Mouse (Mus musculus): ENCODE data around the gene Cntrob. TPM values are rescaled to one million over a fixed set of nuclear protein-coding genes. Genes with fewer than 3 reads are reported as not detected.

Cntrob gene
- total RNA-seq (2015; ENCODE audit: low replicate concordance) (2.9 and 7.3 TPM in 2 replicates), total RNA-seq (2017; ENCODE audit: low replicate concordance) (16.9 and 24.4 TPM in 2 replicates)

- ATAC-seq (replicated peaks; ENCODE audit: low FRiP score, poor library complexity, severe bottlenecking) = peak; percentile 87
These were observed at the start of gene Cntrob, which contains the start of gene Trappc1 for GRCm38 (mm10) chr11:69323667-69324111. Gene Cntrob (minus strand): TSS chr11:69323775. Gene Trappc1 (plus strand): TSS chr11:69323980.

GRCm38 (mm10) chr11:69372780-69373170, 49.2 kb upstream of the Cntrob start:
- peak; percentile 35 for ATAC-seq (replicated peaks; ENCODE audit: low FRiP score, poor library complexity, severe bottlenecking)

DNA sequence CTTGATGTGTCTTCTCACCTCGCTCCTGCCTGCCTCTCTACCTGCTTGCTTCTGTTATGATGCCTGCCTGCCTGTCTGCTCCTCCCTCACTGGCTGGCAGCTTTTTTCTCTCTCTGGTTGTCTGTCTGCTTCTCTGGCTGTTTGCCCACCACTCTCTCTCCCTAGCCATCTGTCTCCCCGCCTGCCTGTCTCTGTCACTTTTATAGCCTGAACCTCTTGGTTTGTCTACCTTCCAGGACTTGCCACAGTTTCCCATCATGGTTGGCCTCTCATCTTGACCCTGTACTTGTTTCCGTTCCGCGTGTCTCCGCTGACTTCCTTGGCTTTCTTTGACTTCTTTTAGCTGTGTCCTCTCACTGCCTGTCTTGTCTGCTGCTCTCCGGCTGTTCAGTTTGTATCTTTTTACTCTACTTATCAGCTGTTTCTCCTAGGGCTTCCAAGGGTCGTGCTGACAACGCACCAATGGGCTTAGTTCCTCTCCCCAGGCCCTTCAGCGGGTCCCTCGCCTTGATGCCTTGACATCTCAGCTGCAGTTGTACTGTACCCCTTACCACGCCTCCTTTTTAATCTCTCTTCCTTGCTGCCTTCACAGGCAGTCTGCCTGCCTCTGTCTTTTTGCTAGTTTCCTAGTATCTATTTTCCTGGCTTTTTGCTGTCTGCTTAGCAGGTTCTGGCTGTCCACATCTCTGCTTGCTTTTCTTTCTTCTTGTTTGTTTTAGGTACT, 48.6 kb upstream of the Cntrob start:
- peak; percentile 48 for ATAC-seq (replicated peaks; ENCODE audit: low FRiP score, poor library complexity, severe bottlenecking)

- ATAC-seq (replicated peaks; ENCODE audit: low FRiP score, poor library complexity, severe bottlenecking) = no peak
These were observed 48.0 kb upstream of the Cntrob start for GRCm38 (mm10) chr11:69371601-69372000.

GRCm38 (mm10) chr11:69370817-69371215, 47.2 kb upstream of the Cntrob start:
- no peak for ATAC-seq (replicated peaks; ENCODE audit: low FRiP score, poor library complexity, severe bottlenecking)

DNA sequence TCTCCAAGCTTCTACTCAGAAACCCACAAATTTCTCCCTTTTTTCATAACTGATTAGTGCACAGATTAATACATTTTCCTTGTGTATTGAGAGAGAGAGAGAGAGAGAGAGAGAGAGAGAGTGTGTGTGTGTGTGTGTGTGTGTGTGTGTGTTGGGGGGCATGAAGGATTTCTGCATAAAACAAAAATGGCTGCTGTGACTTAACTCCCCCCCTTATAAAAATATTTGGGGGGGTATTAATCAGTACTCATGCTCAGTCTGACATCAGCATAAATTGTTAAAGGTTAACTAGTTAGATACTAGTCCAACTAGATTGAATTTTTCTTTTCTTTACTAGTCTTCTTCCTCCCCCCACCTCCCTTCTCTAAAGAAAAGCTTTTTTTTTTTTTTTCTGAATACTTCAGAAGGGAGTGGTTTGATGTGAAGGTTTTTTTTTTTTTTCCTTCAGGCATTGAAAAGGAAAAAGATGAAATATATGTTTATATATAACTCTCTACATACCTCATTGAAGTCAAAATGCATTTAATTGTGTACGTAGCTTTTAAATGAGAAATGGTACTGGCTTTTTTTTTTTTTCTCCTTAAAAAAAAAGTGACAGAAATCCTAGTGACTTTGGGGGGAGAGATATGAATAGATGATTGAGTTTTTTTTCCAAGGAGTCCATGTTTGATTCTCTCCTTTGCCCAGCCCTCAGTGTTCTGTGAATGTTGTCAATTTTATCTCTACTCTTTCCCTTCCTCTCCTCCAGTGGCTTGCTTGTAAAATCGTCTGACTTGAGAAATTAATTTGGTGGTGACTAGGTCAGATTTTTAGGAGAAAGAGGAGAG, 46.6 kb upstream of the Cntrob start:
- no peak for ATAC-seq (replicated peaks; ENCODE audit: low FRiP score, poor library complexity, severe bottlenecking)

- ATAC-seq (replicated peaks; ENCODE audit: low FRiP score, poor library complexity, severe bottlenecking) = no peak
These were observed 45.8 kb upstream of the Cntrob start, which contains the start of gene Chd3 for GRCm38 (mm10) chr11:69369215-69369989. Gene Chd3 (minus strand): TSS chr11:69369406.

DNA sequence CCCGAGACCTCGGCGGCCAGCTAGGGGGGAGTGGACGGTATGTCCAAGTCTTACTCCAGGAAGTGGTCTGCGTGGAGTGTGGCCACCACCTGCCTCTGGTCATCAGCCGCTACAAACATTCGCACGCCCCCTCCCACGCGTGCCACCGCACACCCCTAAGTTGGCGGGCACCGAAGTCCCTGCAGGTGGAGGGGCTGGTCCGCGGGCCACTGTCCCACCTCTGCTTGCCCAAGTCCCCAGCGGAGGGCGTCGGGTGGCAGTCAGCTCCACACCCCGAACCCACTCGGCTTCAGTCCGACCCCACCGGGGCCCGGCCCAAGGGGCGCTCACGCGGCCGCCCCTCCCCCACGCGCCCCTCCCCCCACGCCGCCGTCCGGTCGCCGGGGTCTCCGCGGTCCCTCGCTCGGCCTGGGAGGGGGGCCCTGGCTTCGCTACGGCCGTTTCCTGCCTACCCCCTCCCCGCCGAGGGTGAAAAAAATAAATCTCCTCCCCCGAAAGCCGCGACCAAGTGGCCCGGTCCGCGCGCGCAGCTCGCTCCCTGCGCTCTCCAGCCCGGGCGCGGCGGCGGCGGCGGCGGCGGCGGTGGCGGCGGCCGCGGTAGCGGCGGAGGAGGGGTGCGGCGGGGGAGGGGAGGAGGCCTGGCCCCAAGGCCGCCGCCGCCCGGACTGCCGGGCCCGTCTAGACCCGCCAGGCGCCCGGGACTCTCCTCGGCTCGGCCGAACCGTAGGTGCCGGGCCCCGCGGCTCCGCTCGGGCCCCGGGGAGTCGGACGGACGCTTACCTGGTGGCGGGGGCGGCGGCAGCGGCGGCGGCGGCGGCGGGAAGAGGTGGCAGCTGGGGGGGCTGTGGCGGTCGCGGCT, 45.0 kb upstream of the Cntrob start:
- ATAC-seq (replicated peaks; ENCODE audit: low FRiP score, poor library complexity, severe bottlenecking) = no peak

- ATAC-seq (replicated peaks; ENCODE audit: low FRiP score, poor library complexity, severe bottlenecking) = no peak
These were observed 44.2 kb upstream of the Cntrob start for GRCm38 (mm10) chr11:69367616-69368355.

- ATAC-seq (replicated peaks; ENCODE audit: low FRiP score, poor library complexity, severe bottlenecking) = no peak
These were observed 43.5 kb upstream of the Cntrob start for GRCm38 (mm10) chr11:69366855-69367615.

DNA sequence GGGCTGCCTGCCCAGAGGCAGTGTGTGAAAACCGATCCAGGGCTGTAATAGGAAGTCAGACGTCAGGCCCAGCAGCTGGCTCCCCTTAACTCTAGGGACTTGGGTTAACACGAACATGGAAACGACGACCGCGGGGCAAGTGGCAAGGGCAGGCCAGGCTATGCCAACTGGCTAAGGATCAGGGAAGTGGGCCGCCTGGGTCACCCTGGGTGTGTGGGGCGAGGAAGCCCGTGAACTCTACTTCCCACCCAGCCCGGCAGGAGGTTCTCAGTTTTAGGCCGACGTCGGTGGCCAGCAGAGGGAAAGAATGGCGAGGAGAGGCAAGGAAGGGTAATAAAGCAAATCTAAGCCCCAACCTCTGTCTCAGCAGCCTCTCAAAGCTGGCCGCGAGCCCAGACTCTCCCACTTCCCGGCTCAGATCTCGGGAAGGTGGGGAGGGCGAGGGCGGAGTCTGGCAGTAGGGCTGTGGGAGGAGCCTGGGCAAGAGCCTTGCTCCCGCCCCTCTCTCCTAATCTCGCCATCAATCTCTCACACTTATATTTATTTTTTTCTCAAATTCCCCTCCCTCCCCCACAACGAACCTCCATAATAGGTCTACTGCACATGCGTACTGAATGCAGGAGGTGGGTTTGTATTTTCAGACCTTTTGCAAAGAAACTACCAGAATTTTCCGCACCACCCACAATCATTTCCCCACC, 42.7 kb upstream of the Cntrob start:
- ATAC-seq (replicated peaks; ENCODE audit: low FRiP score, poor library complexity, severe bottlenecking) = peak; percentile 65

DNA sequence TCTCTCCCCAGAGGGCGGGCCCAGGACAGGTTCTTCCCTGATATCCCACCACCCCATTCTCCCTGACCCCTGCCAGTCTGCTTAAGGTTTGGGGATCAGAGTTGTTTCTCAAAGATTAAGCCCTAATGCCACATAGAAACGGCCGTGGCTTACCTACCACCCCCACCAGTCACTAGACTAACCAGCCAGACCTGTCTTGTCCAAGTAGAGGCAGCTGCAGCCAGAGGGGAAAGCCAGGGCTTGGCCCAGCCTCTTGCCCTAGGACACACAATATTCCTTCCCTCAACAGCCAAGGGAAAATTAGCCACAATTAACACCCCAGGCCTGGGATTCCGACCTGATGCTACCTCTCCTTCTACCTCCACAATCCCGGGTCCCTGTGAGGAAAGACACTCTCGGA, 42.1 kb upstream of the Cntrob start:
- no peak for ATAC-seq (replicated peaks; ENCODE audit: low FRiP score, poor library complexity, severe bottlenecking)

- ATAC-seq (replicated peaks; ENCODE audit: low FRiP score, poor library complexity, severe bottlenecking) = no peak
These were observed 41.3 kb upstream of the Cntrob start for GRCm38 (mm10) chr11:69364910-69365309.

- no peak for ATAC-seq (replicated peaks; ENCODE audit: low FRiP score, poor library complexity, severe bottlenecking)
These were observed 40.8 kb upstream of the Cntrob start for GRCm38 (mm10) chr11:69364376-69364775.

GRCm38 (mm10) chr11:69362479-69362878, 38.9 kb upstream of the Cntrob start:
- no peak for ATAC-seq (replicated peaks; ENCODE audit: low FRiP score, poor library complexity, severe bottlenecking)

DNA sequence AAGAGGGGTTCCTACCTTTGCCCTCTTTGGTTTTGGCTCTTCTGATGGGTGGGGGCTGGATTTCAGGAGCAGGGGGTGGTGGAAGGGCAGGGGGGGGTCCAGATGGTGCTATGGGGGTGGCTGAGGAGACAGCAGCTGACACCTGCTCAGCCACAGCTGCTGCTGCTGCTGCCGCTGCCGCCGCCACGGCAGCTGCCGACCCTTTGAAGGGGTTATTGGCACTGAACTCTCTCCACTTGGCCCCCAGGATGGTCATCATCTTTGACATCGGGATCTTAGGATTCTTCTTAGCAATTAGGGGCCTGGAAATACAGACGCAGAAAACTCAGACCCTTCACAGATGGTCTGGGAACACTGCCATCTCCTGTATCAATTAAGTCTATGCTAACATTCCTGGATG, 38.4 kb upstream of the Cntrob start:
- ATAC-seq (replicated peaks; ENCODE audit: low FRiP score, poor library complexity, severe bottlenecking) = no peak

GRCm38 (mm10) chr11:69357690-69358089, 34.1 kb upstream of the Cntrob start:
- ATAC-seq (replicated peaks; ENCODE audit: low FRiP score, poor library complexity, severe bottlenecking) = no peak
